Mouse (Mus musculus) intestine, embryonic 16.5 days (tissue): Measurements from ENCODE around the gene Rbms2. TPM values are rescaled to one million over a fixed set of nuclear protein-coding genes. Genes with fewer than 3 reads are reported as not detected.

ENCODE experiments used
- ATAC-seq: fragments of 200-750 bp; cut with Nextera tagmentation; 2 replicates; pipeline ENCODE4 v1.8.0; 2017; ENCODE audit warnings: moderate TSS enrichment, moderate library complexity
- H3K27ac ChIP-seq: fragments of 300-500 bp; sonication (generic); 2 replicates; pipeline ENCODE4 v1.5.1; 2014; ENCODE audit warnings: mild to moderate bottlenecking, low read length
- H3K27me3 ChIP-seq: fragments of 300-500 bp; sonication (generic); replicated peaks from 2 replicates; pipeline ENCODE4 v1.6.1; 2014; ENCODE audit warnings: low read length, control low read depth, mixed read lengths; ENCODE audit not compliant: control insufficient read depth, insufficient read depth
- H3K36me3 ChIP-seq: fragments of 300-500 bp; sonication (generic); 2 replicates; pipeline ENCODE4 v1.6.1; 2014; ENCODE audit warnings: low read length, control low read depth; ENCODE audit not compliant: control insufficient read depth, insufficient read depth
- H3K4me1 ChIP-seq: fragments of 300-500 bp; sonication (generic); 2 replicates; pipeline ENCODE4 v1.6.1; 2014; ENCODE audit warnings: low read length, control low read depth, mixed read lengths; ENCODE audit not compliant: control insufficient read depth, insufficient read depth
- H3K4me2 ChIP-seq: fragments of 300-500 bp; sonication (generic); 2 replicates; pipeline ENCODE4 v1.6.1; 2014; ENCODE audit warnings: low read depth, low read length, control low read depth
- H3K4me3 ChIP-seq: fragments of 300-500 bp; sonication (generic); 2 replicates; pipeline ENCODE4 v1.5.1; 2014; ENCODE audit warnings: mild to moderate bottlenecking, low read length
- H3K9ac ChIP-seq: fragments of 300-500 bp; sonication (generic); 2 replicates; pipeline ENCODE4 v1.6.1; 2014; ENCODE audit warnings: low read depth, low read length
- H3K9me3 ChIP-seq: fragments of 300-500 bp; sonication (generic); 2 replicates; pipeline ENCODE4 v1.6.1; 2016; ENCODE audit warnings: low read length, control low read depth; ENCODE audit not compliant: control insufficient read depth
- WGBS: fragments of 180-500 bp; shearing (Covaris S2); extraction: QIAGEN DNeasy Blood & Tissue Kit; methylation state at CpG from one replicate; pipeline ENCODE4 v1.1.7; 2014; 5-methylcytosine and 5-hydroxymethylcytosine counted together
- polyA plus RNA-seq: library from polyadenylated mRNA; unstranded; fragments of >200 nt; fragmentation: Nextera tagmentation; extraction: Ambion mirVana; gene quantifications from 2 replicates; pipeline ENCODE4 v1.2.1, GENCODE M21; 2015

Gene Rbms2
- polyA plus RNA-seq, 1 experiment from 2014 or later, result 24.9 TPM

- ATAC-seq, result 0 out of 2 replicates have a peak, but pooled peaks have one; percentile 20
- H3K4me1 ChIP-seq, result no peaks in the 10 kb centered on the region
- no peak overlapping the region for H3K4me3 ChIP-seq
- H3K9me3 ChIP-seq, result no peaks in the 10 kb centered on the region
- H3K4me2 ChIP-seq, result no peak overlapping the region
- H3K27me3 ChIP-seq, result no peaks in the 10 kb centered on the region
- no peak overlapping the region for H3K9ac ChIP-seq
- peaks cover 21% of the 10 kb centered on the region for H3K36me3 ChIP-seq
- no peak overlapping the region for H3K27ac ChIP-seq
Observed at GRCm38 (mm10) chr10:128131812-128132211, 48.3 kb downstream of the Rbms2 start.

GRCm38 (mm10) chr10:128131297-128131696 lies 48.8 kb downstream of the Rbms2 start:
- no peaks in the 10 kb centered on the region for H3K27me3 ChIP-seq
- no peak overlapping the region for H3K4me3 ChIP-seq
- H3K4me2 ChIP-seq, result no peak overlapping the region
- 74% methylated on average over 3 of the region's 3 CpGs for WGBS
- no peaks in the 10 kb centered on the region for H3K4me1 ChIP-seq
- peaks cover 26% of the 10 kb centered on the region for H3K36me3 ChIP-seq
- no peak for ATAC-seq
- H3K9me3 ChIP-seq, result no peaks in the 10 kb centered on the region
- no peak overlapping the region for H3K27ac ChIP-seq
- no peak overlapping the region for H3K9ac ChIP-seq

DNA sequence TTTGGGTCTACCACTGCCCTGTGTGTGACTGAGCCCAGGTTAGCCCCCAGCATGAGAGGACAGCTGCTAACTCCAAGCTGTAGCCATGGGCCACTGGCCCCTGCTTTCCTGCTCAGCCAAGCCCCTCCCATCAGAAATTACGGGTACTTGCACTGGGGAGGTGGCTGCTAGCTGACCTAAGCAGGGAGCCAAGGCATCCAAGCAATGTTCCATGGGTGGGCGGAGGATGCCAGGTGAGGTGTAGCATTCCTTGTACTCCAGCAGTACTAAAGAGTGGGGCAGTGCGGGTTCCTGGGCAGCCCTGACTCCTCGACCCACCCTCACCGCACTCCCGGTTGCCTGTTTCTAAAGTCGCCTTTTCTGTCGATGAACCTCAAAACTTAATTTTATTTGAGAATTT lies 52.0 kb downstream of the Rbms2 start:
- peaks cover 44% of the 10 kb centered on the region for H3K36me3 ChIP-seq
- ATAC-seq, result 0 out of 2 replicates have a peak, but pooled peaks have one; percentile 24

DNA sequence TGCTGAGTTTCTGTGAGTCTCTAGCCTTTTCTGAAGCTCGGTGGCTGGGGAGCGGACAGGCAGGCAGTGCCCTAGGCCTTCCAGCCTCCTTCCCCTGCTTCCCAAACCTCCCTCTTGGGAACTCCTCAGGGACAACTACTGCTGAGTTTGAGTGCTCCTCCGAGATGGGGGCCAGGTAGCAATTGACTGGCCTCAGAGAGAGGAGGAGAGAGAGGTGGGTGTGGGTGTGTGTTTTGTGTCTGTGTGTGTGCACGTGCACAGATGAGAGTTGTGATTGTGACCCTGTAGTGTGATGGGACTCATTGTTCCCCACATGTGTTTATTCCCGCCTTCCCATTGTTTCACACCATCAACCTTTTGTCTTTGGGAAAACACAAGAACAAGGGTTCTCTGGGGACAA lies 52.6 kb downstream of the Rbms2 start:
- no peaks in the 10 kb centered on the region for H3K4me1 ChIP-seq
- H3K36me3 ChIP-seq, result peaks cover 43% of the 10 kb centered on the region
- no peaks in the 10 kb centered on the region for H3K27me3 ChIP-seq
- no peak for ATAC-seq
- H3K4me3 ChIP-seq, result no peak overlapping the region
- no peak overlapping the region for H3K4me2 ChIP-seq
- no peak overlapping the region for H3K27ac ChIP-seq
- no peaks in the 10 kb centered on the region for H3K9me3 ChIP-seq
- 80% methylated on average over 5 of the region's 5 CpGs for WGBS
- no peak overlapping the region for H3K9ac ChIP-seq

More for the DNA sequence above, 52.0 kb downstream of the Rbms2 start:
- H3K4me2 ChIP-seq, result no peak overlapping the region
- no peak overlapping the region for H3K9ac ChIP-seq
- no peaks in the 10 kb centered on the region for H3K4me1 ChIP-seq
- H3K4me3 ChIP-seq, result no peak overlapping the region
- 79% methylated on average over 8 of the region's 8 CpGs for WGBS
- H3K27me3 ChIP-seq, result no peaks in the 10 kb centered on the region
- no peaks in the 10 kb centered on the region for H3K9me3 ChIP-seq
- no peak overlapping the region for H3K27ac ChIP-seq

GRCm38 (mm10) chr10:128125951-128126350 lies 54.1 kb downstream of the Rbms2 start:
- H3K27me3 ChIP-seq, result no peaks in the 10 kb centered on the region
- H3K27ac ChIP-seq, result no peak overlapping the region
- peaks cover 54% of the 10 kb centered on the region for H3K36me3 ChIP-seq
- H3K4me1 ChIP-seq, result no peaks in the 10 kb centered on the region
- no peak for ATAC-seq
- no peak overlapping the region for H3K9ac ChIP-seq
- H3K9me3 ChIP-seq, result no peaks in the 10 kb centered on the region
- no peak overlapping the region for H3K4me3 ChIP-seq
- no peak overlapping the region for H3K4me2 ChIP-seq
- WGBS, result 92% methylated on average over 14 of the region's 14 CpGs

DNA sequence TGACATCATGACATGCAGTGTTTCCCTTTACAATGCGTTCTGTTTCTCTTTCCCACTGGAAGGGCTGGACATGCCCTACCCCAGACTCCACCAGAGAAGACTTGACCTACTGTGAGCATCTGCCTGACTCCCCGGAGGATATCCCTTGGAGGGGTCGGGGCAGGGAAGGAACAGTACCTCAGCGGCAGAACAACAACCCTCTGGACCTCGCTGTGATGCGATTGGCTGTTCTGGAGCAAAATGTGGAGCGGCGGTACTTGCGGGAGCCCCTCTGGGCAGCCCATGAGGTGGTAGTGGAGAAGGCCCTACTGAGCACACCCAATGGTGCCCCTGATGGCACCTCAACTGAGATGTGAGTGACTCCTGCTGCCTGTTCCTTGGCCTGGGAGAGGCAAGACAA lies 55.3 kb downstream of the Rbms2 start:
- 95% methylated on average over 9 of the region's 9 CpGs for WGBS
- H3K27ac ChIP-seq, result no peak overlapping the region
- no peaks in the 10 kb centered on the region for H3K9me3 ChIP-seq

DNA sequence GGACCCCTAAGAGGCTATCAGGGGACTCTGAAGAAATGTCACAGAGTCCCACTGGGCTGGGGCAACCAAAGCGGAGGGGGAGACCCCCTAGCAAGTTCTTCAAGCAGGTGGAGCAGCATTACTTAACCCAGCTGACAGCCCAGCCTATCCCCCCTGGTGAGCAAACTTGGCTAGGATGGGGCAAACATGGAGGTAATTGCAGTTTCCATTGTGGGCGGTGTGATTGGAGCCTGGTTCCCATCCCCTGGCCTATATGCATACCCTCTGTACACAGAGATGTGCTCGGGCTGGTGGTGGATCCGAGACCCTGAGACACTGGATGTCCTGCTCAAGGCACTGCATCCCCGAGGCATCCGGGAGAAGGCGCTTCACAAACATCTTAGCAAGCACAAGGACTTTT lies 56.3 kb downstream of the Rbms2 start:
- 92% methylated on average over 7 of the region's 7 CpGs for WGBS
- no peaks in the 10 kb centered on the region for H3K9me3 ChIP-seq
- ATAC-seq, result no peak
- H3K9ac ChIP-seq, result no peak overlapping the region
- no peaks in the 10 kb centered on the region for H3K27me3 ChIP-seq
- peaks cover 56% of the 10 kb centered on the region for H3K36me3 ChIP-seq
- H3K4me3 ChIP-seq, result no peak overlapping the region
- H3K27ac ChIP-seq, result no peak overlapping the region
- no peaks in the 10 kb centered on the region for H3K4me1 ChIP-seq
- no peak overlapping the region for H3K4me2 ChIP-seq

More for the DNA sequence above, 55.3 kb downstream of the Rbms2 start:
- H3K27me3 ChIP-seq, result no peaks in the 10 kb centered on the region
- peaks cover 56% of the 10 kb centered on the region for H3K36me3 ChIP-seq
- H3K9ac ChIP-seq, result no peak overlapping the region
- H3K4me2 ChIP-seq, result no peak overlapping the region
- ATAC-seq, result no peak
- H3K4me1 ChIP-seq, result no peaks in the 10 kb centered on the region
- H3K4me3 ChIP-seq, result no peak overlapping the region

DNA sequence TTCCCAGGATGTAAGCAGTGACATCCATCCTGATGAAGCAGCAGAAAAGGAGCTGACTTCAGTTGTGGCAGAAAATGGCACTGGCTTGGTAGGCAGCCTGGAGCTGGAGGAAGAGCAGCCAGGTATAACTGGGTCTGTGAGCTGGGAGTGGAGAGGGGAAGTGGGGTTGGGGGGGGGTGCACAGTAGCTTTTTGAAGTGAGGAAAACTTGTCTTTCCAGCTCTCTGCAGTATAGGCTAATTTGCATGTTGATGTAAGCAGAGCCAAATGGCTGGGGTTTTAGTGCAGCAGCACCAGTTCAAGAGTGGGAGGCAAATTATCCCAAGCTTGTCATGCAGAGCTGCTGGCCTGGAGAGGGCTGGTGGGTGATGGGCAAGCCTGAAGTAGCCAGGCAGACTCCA lies 68.9 kb downstream of the Rbms2 start:
- H3K4me3 ChIP-seq, result no peak overlapping the region
- no peaks in the 10 kb centered on the region for H3K4me1 ChIP-seq
- no peak overlapping the region for H3K9ac ChIP-seq
- no peaks in the 10 kb centered on the region for H3K9me3 ChIP-seq
- no peak overlapping the region for H3K4me2 ChIP-seq
- ATAC-seq, result no peak
- no peak overlapping the region for H3K27ac ChIP-seq
- H3K27me3 ChIP-seq, result no peaks in the 10 kb centered on the region
- peaks cover 26% of the 10 kb centered on the region for H3K36me3 ChIP-seq

GRCm38 (mm10) chr10:128110103-128110761 lies 69.9 kb downstream of the Rbms2 start:
- Histone ChIP-seq H3K36me3 (peaks cover 17% of the 10 kb centered on the region), H3K27me3 (no peaks in the 10 kb centered on the region), H3K4me1 (no peaks in the 10 kb centered on the region), H3K4me3 (no peak overlapping the region), H3K9me3 (no peaks in the 10 kb centered on the region), H3K27ac (no peak overlapping the region), H3K4me2 (no peak overlapping the region), H3K9ac (no peak overlapping the region)
- no peak for ATAC-seq
- WGBS, result 82% methylated on average over 4 of the region's 4 CpGs

DNA sequence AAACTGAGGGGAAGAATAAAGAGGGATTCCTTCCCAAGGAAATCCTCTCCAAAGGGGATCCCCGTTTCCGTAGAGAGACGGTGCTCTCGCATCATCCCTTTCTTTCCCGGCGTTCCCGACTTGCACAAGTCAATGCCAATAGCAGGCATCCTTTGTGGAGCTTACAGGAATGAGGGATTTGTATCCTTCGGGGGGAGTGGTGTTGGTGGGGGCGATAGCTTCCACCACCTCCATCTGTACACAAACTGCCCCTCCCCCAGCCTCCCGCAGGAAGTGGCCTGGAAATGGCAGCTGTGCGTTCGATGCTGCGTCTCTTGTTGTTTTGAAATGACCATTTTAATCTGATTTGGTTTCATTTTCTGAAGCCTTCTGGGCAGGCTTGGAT lies 82.5 kb downstream of the Rbms2 start:
- under 1% methylated on average over 13 of the region's 13 CpGs for WGBS
- no peak for ATAC-seq

More for the DNA sequence above, 82.5 kb downstream of the Rbms2 start:
- Histone ChIP-seq H3K4me3 (peak overlapping the region; percentile 98), H3K4me2 (peak overlapping the region; percentile 72), H3K27me3 (no peaks in the 10 kb centered on the region), H3K27ac (peak overlapping the region; percentile 77), H3K36me3 (no peaks in the 10 kb centered on the region), H3K4me1 (peaks cover 26% of the 10 kb centered on the region), H3K9ac (peak overlapping the region; percentile 96), H3K9me3 (no peaks in the 10 kb centered on the region)
